Mouse (Mus musculus) E14TG2a.4 (cell line): ENCODE measurements around the gene Taf1c.
A peak's percentile ranks its signal among the peaks of the same experiment; 100 is the strongest.

Experiments
- H3K27me3 ChIP-seq: 2 replicates; pipeline ENCODE4 v1.6.1; 2014; ENCODE audit warnings: low read length, control low read depth; ENCODE audit not compliant: insufficient read depth
- H3K36me3 ChIP-seq: 2 replicates; pipeline ENCODE4 v1.6.1; 2014; ENCODE audit warnings: low read length, control low read depth; ENCODE audit not compliant: insufficient read depth
- H3K4me1 ChIP-seq: replicated peaks from 2 replicates; pipeline ENCODE4 v1.6.1; 2014; ENCODE audit warnings: low read depth, low read length, control low read depth
- H3K4me3 ChIP-seq: replicated peaks from 2 replicates; pipeline ENCODE4 v1.5.1; 2014; ENCODE audit warnings: mild to moderate bottlenecking, low read length
- H3K9me3 ChIP-seq: 2 replicates; pipeline ENCODE4 v1.6.1; 2014; ENCODE audit warnings: low read length, control low read depth
- CTCF ChIP-seq: conservative IDR thresholded peaks from 2 replicates; pipeline ENCODE4 v1.5.1; 2014; ENCODE audit warnings: low read length
- NANOG ChIP-seq: IDR thresholded peaks from 2 replicates; pipeline ENCODE4 v1.6.1; 2014; ENCODE audit warnings: borderline replicate concordance, low read length, mixed read lengths
- POU5F1 ChIP-seq: IDR thresholded peaks from 2 replicates; pipeline ENCODE4 v1.6.1; 2014; ENCODE audit warnings: low read length, borderline replicate concordance

The Taf1c gene

DNA sequence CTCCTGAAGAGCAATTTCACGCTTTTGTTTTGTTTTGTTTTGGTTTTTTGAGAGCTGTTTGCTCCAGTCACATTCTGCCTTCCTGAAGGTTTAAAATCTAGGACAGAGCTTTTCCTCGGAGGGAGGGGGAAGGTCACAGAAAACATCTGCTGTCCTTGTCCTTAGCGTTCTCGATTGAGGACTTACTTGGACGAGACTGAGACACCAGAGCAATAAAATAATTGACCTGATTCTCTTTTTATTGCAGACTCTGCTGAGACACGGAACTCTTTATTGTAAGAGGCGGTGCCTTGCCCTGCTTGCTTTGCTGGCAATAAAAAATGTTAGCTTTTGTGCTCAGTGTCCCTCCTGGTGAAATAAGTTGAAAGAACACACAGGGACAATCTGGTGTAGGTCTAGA lies 34.8 kb upstream of the Taf1c start:
- Histone ChIP-seq H3K4me1 (peaks cover 21% of the 10 kb centered on the region), H3K36me3 (no peaks in the 10 kb centered on the region), H3K9me3 (no peaks in the 10 kb centered on the region), H3K27me3 (peaks cover 68% of the 10 kb centered on the region), H3K4me3 (no peak overlapping the region)
- TF ChIP-seq NANOG (no peak), CTCF (no peak), POU5F1 (no peak)

GRCm38 (mm10) chr8:119638261-119638660 lies 33.2 kb upstream of the Taf1c start:
- H3K9me3 ChIP-seq = no peaks in the 10 kb centered on the region
- H3K4me3 ChIP-seq = no peak overlapping the region
- H3K36me3 ChIP-seq = no peaks in the 10 kb centered on the region
- H3K4me1 ChIP-seq = peaks cover 27% of the 10 kb centered on the region
- H3K27me3 ChIP-seq = peaks cover 75% of the 10 kb centered on the region
- TF ChIP-seq CTCF (no peak), NANOG (no peak), POU5F1 (no peak)

DNA sequence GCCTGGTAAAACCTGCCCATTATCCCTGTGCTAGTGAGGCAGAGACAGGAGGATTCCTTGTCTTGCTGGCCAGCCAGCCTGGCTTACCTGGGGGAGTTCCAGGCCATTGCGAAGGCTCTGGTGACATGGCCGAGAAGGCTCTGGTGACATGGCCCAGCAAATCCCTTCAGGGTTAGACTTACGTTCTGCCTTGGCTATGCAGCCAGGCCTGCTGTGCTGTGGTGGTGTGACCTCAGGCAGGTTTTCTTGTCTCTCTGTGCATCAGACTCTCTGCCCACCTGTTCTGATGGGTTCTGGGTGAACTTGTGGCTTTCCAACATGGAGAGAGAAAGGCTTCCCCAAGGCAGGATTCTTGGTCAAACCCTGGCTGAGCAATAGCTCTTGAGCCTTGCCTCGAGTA lies 32.4 kb upstream of the Taf1c start:
- no peaks in the 10 kb centered on the region for H3K36me3 ChIP-seq
- TF ChIP-seq POU5F1 (no peak), CTCF (no peak), NANOG (no peak)
- peaks cover 34% of the 10 kb centered on the region for H3K4me1 ChIP-seq
- H3K4me3 ChIP-seq = no peak overlapping the region
- H3K9me3 ChIP-seq = no peaks in the 10 kb centered on the region
- peaks cover 78% of the 10 kb centered on the region for H3K27me3 ChIP-seq

- TF ChIP-seq CTCF (no peak), POU5F1 (no peak), NANOG (no peak)
- H3K36me3 ChIP-seq = no peaks in the 10 kb centered on the region
- H3K9me3 ChIP-seq = no peaks in the 10 kb centered on the region
- no peak overlapping the region for H3K4me3 ChIP-seq
- peaks cover 36% of the 10 kb centered on the region for H3K4me1 ChIP-seq
- peaks cover 78% of the 10 kb centered on the region for H3K27me3 ChIP-seq
These were observed 31.7 kb upstream of the Taf1c start for GRCm38 (mm10) chr8:119636766-119637165.

- peaks cover 36% of the 10 kb centered on the region for H3K4me1 ChIP-seq
- no peaks in the 10 kb centered on the region for H3K36me3 ChIP-seq
- peaks cover 83% of the 10 kb centered on the region for H3K27me3 ChIP-seq
- H3K4me3 ChIP-seq = no peak overlapping the region
- no peak for TF ChIP-seq NANOG
- TF ChIP-seq CTCF = no peak
- TF ChIP-seq POU5F1 = no peak
- no peaks in the 10 kb centered on the region for H3K9me3 ChIP-seq
These were observed 30.9 kb upstream of the Taf1c start for GRCm38 (mm10) chr8:119635958-119636357.

DNA sequence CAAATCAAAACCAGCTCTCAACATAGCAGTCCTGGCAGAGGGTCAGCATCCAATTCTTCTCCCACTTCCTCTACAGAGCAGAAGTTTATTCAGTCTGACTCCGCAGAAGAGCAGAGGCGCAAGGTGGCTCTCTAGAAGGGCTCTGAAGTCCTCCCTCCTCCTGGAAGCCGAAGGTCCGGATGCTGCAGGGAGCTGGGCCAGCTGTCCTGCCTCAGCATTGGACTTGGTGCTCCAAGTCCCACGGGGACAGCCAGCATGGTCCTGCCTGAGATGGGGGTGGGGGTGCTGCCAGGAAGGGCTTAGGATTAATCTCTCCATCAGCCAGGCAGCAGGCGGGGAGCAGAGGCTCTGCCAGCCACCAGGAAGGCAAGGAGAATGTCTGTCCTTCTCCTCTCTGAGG lies 30.4 kb upstream of the Taf1c start, which contains the start of gene Kcng4:
Gene Kcng4 (minus strand): TSS at position 303 of the 400 bp plus-strand sequence.
- Histone ChIP-seq H3K9me3 (no peaks in the 10 kb centered on the region), H3K4me1 (peaks cover 36% of the 10 kb centered on the region), H3K27me3 (peaks cover 85% of the 10 kb centered on the region), H3K4me3 (no peak within 1 kb of the TSS), H3K36me3 (no peaks in the 10 kb centered on the region)
- no peak for TF ChIP-seq POU5F1
- no peak for TF ChIP-seq CTCF
- no peak for TF ChIP-seq NANOG

DNA sequence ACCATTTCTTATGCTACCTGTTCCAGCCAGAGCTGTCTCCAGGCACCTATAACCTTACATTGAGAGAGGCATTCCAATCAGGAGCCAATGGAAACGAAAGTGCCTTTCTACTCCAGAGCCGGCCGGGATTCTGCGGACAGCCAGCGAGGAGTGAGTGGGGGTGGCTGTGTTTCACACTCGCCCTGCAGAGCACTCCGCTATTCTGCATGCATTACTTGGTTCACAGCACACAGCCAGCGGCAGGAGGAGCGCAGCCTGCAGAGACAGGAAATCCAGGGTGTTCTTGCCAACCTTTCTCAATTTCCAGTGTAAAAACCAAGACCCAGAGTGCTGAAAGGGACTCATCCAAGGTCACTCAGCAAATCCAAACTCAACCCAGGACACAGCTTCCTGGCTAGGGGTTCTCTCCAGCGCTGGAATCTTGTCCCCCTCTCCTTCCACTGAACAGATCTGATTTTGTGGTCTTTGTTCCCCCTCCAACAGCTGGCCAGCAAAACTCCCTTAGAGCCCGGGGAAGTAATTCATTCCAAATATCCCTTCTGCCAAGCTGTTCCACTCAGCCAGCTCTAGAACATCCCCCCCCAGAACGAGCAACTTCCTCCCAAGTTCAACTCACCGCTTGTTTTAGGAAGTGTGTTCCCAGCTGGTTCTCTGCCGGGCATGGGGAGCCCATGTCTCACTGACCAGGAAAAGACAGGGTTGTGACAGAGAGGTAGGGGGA lies 29.8 kb upstream of the Taf1c start:
- H3K9me3 ChIP-seq = no peaks in the 10 kb centered on the region
- H3K27me3 ChIP-seq = peaks cover 85% of the 10 kb centered on the region
- H3K36me3 ChIP-seq = no peaks in the 10 kb centered on the region
- no peak overlapping the region for H3K4me3 ChIP-seq
- H3K4me1 ChIP-seq = peaks cover 36% of the 10 kb centered on the region
- TF ChIP-seq POU5F1 = no peak
- no peak for TF ChIP-seq NANOG
- TF ChIP-seq CTCF = no peak

DNA sequence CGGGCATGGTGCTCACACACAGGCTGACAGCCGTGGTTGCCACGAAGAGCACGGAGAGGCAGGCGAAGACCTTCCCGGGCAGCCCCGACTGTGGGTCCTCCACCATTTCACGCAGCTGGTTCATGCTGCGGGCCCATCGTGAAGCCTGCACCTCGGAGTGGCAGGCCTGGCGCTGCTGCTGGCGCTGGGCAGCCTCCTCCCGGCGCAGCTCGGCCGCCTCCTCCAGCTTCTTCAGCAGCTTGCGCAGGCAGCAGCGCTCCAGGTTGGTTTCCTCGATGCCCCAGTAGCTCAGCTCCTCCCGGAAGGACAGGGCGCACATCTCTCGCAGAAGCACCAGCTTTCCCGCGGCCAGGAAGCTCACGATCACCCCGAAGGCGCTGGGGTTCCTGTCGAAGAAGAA lies 27.9 kb upstream of the Taf1c start:
- TF ChIP-seq NANOG (no peak), POU5F1 (no peak), CTCF (no peak)
- Histone ChIP-seq H3K9me3 (no peaks in the 10 kb centered on the region), H3K36me3 (no peaks in the 10 kb centered on the region), H3K4me3 (peak overlapping the region; percentile 67), H3K27me3 (peaks cover 93% of the 10 kb centered on the region), H3K4me1 (peaks cover 43% of the 10 kb centered on the region)

- Histone ChIP-seq H3K27me3 (peaks cover 92% of the 10 kb centered on the region), H3K4me1 (peaks cover 49% of the 10 kb centered on the region), H3K36me3 (no peaks in the 10 kb centered on the region), H3K4me3 (no peak overlapping the region), H3K9me3 (no peaks in the 10 kb centered on the region)
- no peak for TF ChIP-seq POU5F1
- no peak for TF ChIP-seq NANOG
- no peak for TF ChIP-seq CTCF
These were observed 27.2 kb upstream of the Taf1c start for GRCm38 (mm10) chr8:119632246-119632645.

- TF ChIP-seq NANOG (no peak), CTCF (no peak), POU5F1 (no peak)
These were observed 25.8 kb upstream of the Taf1c start for GRCm38 (mm10) chr8:119630841-119631240.

More at GRCm38 (mm10) chr8:119630841-119631240, 25.8 kb upstream of the Taf1c start:
- peaks cover 91% of the 10 kb centered on the region for H3K27me3 ChIP-seq
- H3K4me1 ChIP-seq = peaks cover 48% of the 10 kb centered on the region
- no peak overlapping the region for H3K4me3 ChIP-seq
- no peaks in the 10 kb centered on the region for H3K36me3 ChIP-seq
- no peaks in the 10 kb centered on the region for H3K9me3 ChIP-seq
